12 mouse cellular contexts compared by ENCODE assay signal in the genomic region with DNA sequence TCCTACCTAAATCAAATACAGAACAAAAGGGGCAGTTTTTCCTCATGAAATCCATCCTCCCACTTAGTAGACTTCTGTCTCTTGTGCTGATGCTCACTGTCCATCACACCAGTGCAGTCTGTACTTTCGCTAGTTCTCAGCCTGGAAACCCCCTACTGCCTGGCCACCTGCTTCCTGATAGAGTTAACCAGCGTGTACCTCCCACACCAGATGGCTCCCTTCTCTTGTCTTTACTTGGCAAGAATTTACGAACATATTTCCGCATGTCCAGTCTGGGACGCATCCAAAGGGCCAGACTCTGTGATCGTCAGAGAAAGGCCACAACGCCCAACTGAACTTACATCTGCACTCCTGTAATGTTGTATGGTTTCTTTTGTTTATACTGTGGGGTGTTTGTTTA.
DNase-seq lines count a peak whose midpoint lies in the region; ATAC-seq and TF ChIP-seq lines count a peak whose summit lies in the region.
"Had no signal": no experiment of that assay in that cellular context is flagged by ENCODE, and none has a peak within 500 bp of the region (broad histone marks: within the 10 kb centered on the region; RNA-seq: fewer than 3 reads in every experiment).

No protein-coding gene starts in this region.

- H3K4me2 ChIP-seq in hindbrain, embryonic 15.5 days, result no peak overlapping the region
- no peak overlapping the region for H3K4me2 ChIP-seq in midbrain, postnatal 0 days (ENCODE audit: low read depth, low read length, poor library complexity, severe bottlenecking)
- H3K4me2 ChIP-seq in midbrain, embryonic 16.5 days (ENCODE audit: low read length), result no peak overlapping the region
- no peak overlapping the region for H3K4me2 ChIP-seq in hindbrain, embryonic 16.5 days (ENCODE audit: low read length)
- H3K4me2 ChIP-seq: embryonic facial prominence, embryonic 13.5 days; neural tube, embryonic 13.5 days had no signal

- peak; percentile 83 for ATAC-seq in hindbrain, embryonic 15.5 days (ENCODE audit: low FRiP score, low read depth)
- no peak; the same call in 1 of the 2 replicates for ATAC-seq in midbrain, postnatal 0 days (ENCODE audit: low FRiP score)
- ATAC-seq in midbrain, embryonic 16.5 days, result no peak
- peak; percentile 96 for ATAC-seq in hindbrain, embryonic 16.5 days

- no peak overlapping the region for H3K9ac ChIP-seq in hindbrain, embryonic 15.5 days
- no peak overlapping the region for H3K9ac ChIP-seq in midbrain, postnatal 0 days (replicated peaks; ENCODE audit: low read length, poor library complexity, severe bottlenecking)
- no peak overlapping the region for H3K9ac ChIP-seq in midbrain, embryonic 16.5 days (ENCODE audit: low read depth, low read length)
- H3K9ac ChIP-seq in hindbrain, embryonic 16.5 days (ENCODE audit: low read depth, low read length), result no peak overlapping the region
- H3K9ac ChIP-seq: embryonic facial prominence, embryonic 13.5 days; neural tube, embryonic 13.5 days had no signal

- no peak for DNase-seq in hindbrain, embryonic 10.5 days (ENCODE audit: low spot score)
- peak; percentile 89 for DNase-seq in midbrain, postnatal 0 days (ENCODE audit: low spot score)
- peak; percentile 97 for DNase-seq in cerebellum, adult 8-10 months
- no peak for DNase-seq in layer of hippocampus, adult 9-10 months (ENCODE audit: low spot score)
- DNase-seq: spleen, adult 18-20 months; thymus, postnatal 36 days had no signal

- H3K9me3 ChIP-seq in hindbrain, embryonic 15.5 days, result no peaks in the 10 kb centered on the region
- H3K9me3 ChIP-seq in hindbrain, embryonic 10.5 days, result no peaks in the 10 kb centered on the region
- H3K9me3 ChIP-seq in midbrain, postnatal 0 days (ENCODE audit: low read length), result no peaks in the 10 kb centered on the region
- H3K9me3 ChIP-seq in midbrain, embryonic 16.5 days (replicated peaks; ENCODE audit: control insufficient read depth, low read length, poor library complexity, severe bottlenecking), result no peaks in the 10 kb centered on the region
- no peaks in the 10 kb centered on the region for H3K9me3 ChIP-seq in hindbrain, embryonic 16.5 days (ENCODE audit: control insufficient read depth, low read length)
- H3K9me3 ChIP-seq: embryonic facial prominence, embryonic 13.5 days; G1E; neural tube, embryonic 13.5 days had no signal

- H3K36me3 ChIP-seq in hindbrain, embryonic 15.5 days, result no peaks in the 10 kb centered on the region
- H3K36me3 ChIP-seq in hindbrain, embryonic 10.5 days, result no peaks in the 10 kb centered on the region
- H3K36me3 ChIP-seq in midbrain, postnatal 0 days (ENCODE audit: insufficient read depth, low read length), result no peaks in the 10 kb centered on the region
- no peaks in the 10 kb centered on the region for H3K36me3 ChIP-seq in midbrain, embryonic 16.5 days (ENCODE audit: control insufficient read depth, insufficient read depth, low read length)
- H3K36me3 ChIP-seq in hindbrain, embryonic 16.5 days (ENCODE audit: control insufficient read depth, insufficient read depth, low read length), result no peaks in the 10 kb centered on the region
- H3K36me3 ChIP-seq: embryonic facial prominence, embryonic 13.5 days; G1E; neural tube, embryonic 13.5 days had no signal

- H3K27me3 ChIP-seq in hindbrain, embryonic 15.5 days, result no peaks in the 10 kb centered on the region
- H3K27me3 ChIP-seq in hindbrain, embryonic 10.5 days (ENCODE audit: insufficient read depth, poor library complexity, severe bottlenecking), result no peaks in the 10 kb centered on the region
- no peaks in the 10 kb centered on the region for H3K27me3 ChIP-seq in midbrain, postnatal 0 days (ENCODE audit: insufficient read depth, low read length)
- H3K27me3 ChIP-seq in midbrain, embryonic 16.5 days (ENCODE audit: control insufficient read depth, insufficient read depth, low read depth, low read length), result no peaks in the 10 kb centered on the region
- H3K27me3 ChIP-seq in hindbrain, embryonic 16.5 days (replicated peaks; ENCODE audit: control insufficient read depth, insufficient read depth, low read length), result no peaks in the 10 kb centered on the region
- H3K27me3 ChIP-seq: embryonic facial prominence, embryonic 13.5 days; neural tube, embryonic 13.5 days had no signal

- no peaks in the 10 kb centered on the region for H3K4me1 ChIP-seq in hindbrain, embryonic 15.5 days (replicated peaks)
- H3K4me1 ChIP-seq in hindbrain, embryonic 10.5 days (replicated peaks), result no peaks in the 10 kb centered on the region
- H3K4me1 ChIP-seq in midbrain, postnatal 0 days (ENCODE audit: insufficient read depth, low read length), result no peaks in the 10 kb centered on the region
- H3K4me1 ChIP-seq in midbrain, embryonic 16.5 days (ENCODE audit: control insufficient read depth, insufficient read depth, low read length), result no peaks in the 10 kb centered on the region
- no peaks in the 10 kb centered on the region for H3K4me1 ChIP-seq in hindbrain, embryonic 16.5 days (ENCODE audit: control insufficient read depth, insufficient read depth, low read depth, low read length)
- H3K4me1 ChIP-seq: embryonic facial prominence, embryonic 13.5 days; neural tube, embryonic 13.5 days had no signal

- 64% methylated on average over 7 of the region's 7 CpGs for WGBS in hindbrain, embryonic 15.5 days
- 81% methylated on average over 7 of the region's 7 CpGs for WGBS in hindbrain, embryonic 10.5 days
- WGBS in midbrain, postnatal 0 days, result 73% methylated on average over 7 of the region's 7 CpGs
- WGBS in midbrain, embryonic 16.5 days, result 76% methylated on average over 7 of the region's 7 CpGs
- WGBS in hindbrain, embryonic 16.5 days, result 51% methylated on average over 7 of the region's 7 CpGs

- no peak for TF ChIP-seq CTCF in midbrain, postnatal 0 days (IDR thresholded peaks at IDR 0.05)

- H3K4me3 ChIP-seq in hindbrain, embryonic 15.5 days, result no peak overlapping the region
- no peak overlapping the region for H3K4me3 ChIP-seq in hindbrain, embryonic 10.5 days
- no peak overlapping the region for H3K4me3 ChIP-seq in midbrain, postnatal 0 days (ENCODE audit: low read depth, low read length)
- H3K4me3 ChIP-seq in midbrain, embryonic 16.5 days (ENCODE audit: low read depth, low read length), result no peak overlapping the region
- H3K4me3 ChIP-seq in hindbrain, embryonic 16.5 days (ENCODE audit: low read length), result no peak overlapping the region
- H3K4me3 ChIP-seq: embryonic facial prominence, embryonic 13.5 days; neural tube, embryonic 13.5 days had no signal

- no peak overlapping the region for H3K27ac ChIP-seq in hindbrain, embryonic 15.5 days (replicated peaks)
- H3K27ac ChIP-seq in hindbrain, embryonic 10.5 days, result no peak overlapping the region
- no peak overlapping the region for H3K27ac ChIP-seq in midbrain, postnatal 0 days (ENCODE audit: low read depth, low read length)
- H3K27ac ChIP-seq in midbrain, embryonic 16.5 days (ENCODE audit: low read length), result no peak overlapping the region
- H3K27ac ChIP-seq in hindbrain, embryonic 16.5 days (ENCODE audit: low read depth, low read length), result no peak overlapping the region
- H3K27ac ChIP-seq: embryonic facial prominence, embryonic 13.5 days; neural tube, embryonic 13.5 days had no signal

Comparison
In these comparisons a context has a peak if more than half of its experiments do, and no peak if none do; other contexts are left out.
1. ATAC-seq: peak in hindbrain, embryonic 15.5 days (single experiment) and hindbrain, embryonic 16.5 days (single experiment); none in midbrain, postnatal 0 days (single experiment) and midbrain, embryonic 16.5 days (single experiment).
2. DNase-seq: peak in midbrain, postnatal 0 days (single experiment) and cerebellum, adult 8-10 months (single experiment); none in hindbrain, embryonic 10.5 days (single experiment) and layer of hippocampus, adult 9-10 months (single experiment).